Mouse (Mus musculus) heart, postnatal 4 days (tissue): ENCODE measurements around the gene Aurka. TPM values are rescaled to one million over a fixed set of nuclear protein-coding genes. Genes with fewer than 3 reads are reported as not detected.

Source experiments
- DNase-seq: peaks from one replicate; pipeline ENCODE4 v3.0.0; 2021
- total RNA-seq, 2 experiments: library from RNA; stranded (reverse); gene quantifications; 2 replicates each; pipeline ENCODE4 v1.2.3; 2021

Aurka gene
- total RNA-seq, 2 experiments from 2014 or later = 38.5 to 44.6 TPM

- no peak for DNase-seq
Measured at GRCm38 (mm10) chr2:172381341-172381740, 11.0 kb upstream of the Aurka start.

- DNase-seq = no peak
Measured at GRCm38 (mm10) chr2:172380513-172380912, 10.2 kb upstream of the Aurka start.

GRCm38 (mm10) chr2:172378332-172378731, 8.0 kb upstream of the Aurka start:
- peak; percentile 49 for DNase-seq

- no peak for DNase-seq
Measured at GRCm38 (mm10) chr2:172376999-172377515, 6.7 kb upstream of the Aurka start.

- DNase-seq = no peak
Measured at GRCm38 (mm10) chr2:172376551-172376950, 6.2 kb upstream of the Aurka start.

- DNase-seq = no peak
Measured at GRCm38 (mm10) chr2:172371258-172371657, 923 bp upstream of the Aurka start.

GRCm38 (mm10) chr2:172363176-172363575, 7.2 kb downstream of the Aurka start:
- DNase-seq = no peak

- DNase-seq = no peak
Measured at GRCm38 (mm10) chr2:172355833-172356232, 14.5 kb downstream of the Aurka start.

- DNase-seq = no peak
Measured at GRCm38 (mm10) chr2:172354761-172355160, 15.6 kb downstream of the Aurka start.

- no peak for DNase-seq
Measured at GRCm38 (mm10) chr2:172353218-172353617, 17.1 kb downstream of the Aurka start.

- no peak for DNase-seq
Measured at GRCm38 (mm10) chr2:172350773-172351172, 19.6 kb downstream of the Aurka start.

- DNase-seq = no peak
Measured at GRCm38 (mm10) chr2:172349776-172350175, 20.6 kb downstream of the Aurka start.

- peak; percentile 49 for DNase-seq
Measured at GRCm38 (mm10) chr2:172348297-172348950, 21.9 kb downstream of the Aurka start.

GRCm38 (mm10) chr2:172346933-172347611, 23.3 kb downstream of the Aurka start:
- no peak for DNase-seq

- DNase-seq = peak; percentile 39
Measured at GRCm38 (mm10) chr2:172346034-172346929, 24.1 kb downstream of the Aurka start.

GRCm38 (mm10) chr2:172345258-172345738, 25.0 kb downstream of the Aurka start, which contains the start of gene Fam210b:
Gene Fam210b, plus strand, starts transcription at chr2:172345565.
- DNase-seq = peak; percentile 98

- DNase-seq = no peak
Measured at GRCm38 (mm10) chr2:172344669-172345068, 25.7 kb downstream of the Aurka start.

- DNase-seq = no peak
Measured at GRCm38 (mm10) chr2:172343751-172344150, 26.6 kb downstream of the Aurka start.

GRCm38 (mm10) chr2:172341606-172342005, 28.7 kb downstream of the Aurka start:
- DNase-seq = no peak

GRCm38 (mm10) chr2:172340936-172341335, 29.4 kb downstream of the Aurka start:
- no peak for DNase-seq

- DNase-seq = no peak
Measured at GRCm38 (mm10) chr2:172338206-172338942, 32.0 kb downstream of the Aurka start.

GRCm38 (mm10) chr2:172329179-172329578, 41.2 kb downstream of the Aurka start:
- peak; percentile 72 for DNase-seq
